Mouse (Mus musculus): ENCODE results near the gene Nfkbiz. TPM values are rescaled to one million over a fixed set of nuclear protein-coding genes. Genes with fewer than 3 reads are reported as not detected.

Gene Nfkbiz
- polyA plus RNA-seq, 1 experiment from 2014 or later = 1.8 TPM

DNA sequence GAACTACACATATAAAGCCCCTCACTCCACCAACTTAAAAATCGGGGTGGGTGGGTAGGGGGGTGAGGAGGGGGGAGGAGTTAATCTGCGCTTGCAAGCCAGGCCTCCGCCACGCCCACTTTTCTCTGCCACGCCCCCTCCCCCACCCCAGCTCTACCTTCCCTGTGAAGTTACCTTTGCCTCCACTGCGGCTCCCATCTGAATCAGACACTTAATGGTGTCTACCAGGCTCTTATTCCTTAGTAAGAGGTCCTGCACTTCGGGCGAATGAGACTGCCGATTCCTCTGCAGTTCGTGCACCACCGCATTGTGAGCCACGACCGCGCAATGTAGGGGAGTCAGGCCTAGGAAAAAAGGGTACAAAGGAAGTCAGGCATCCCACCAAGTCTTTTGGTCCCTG lies 23.2 kb downstream of the Nfkbiz start:
- Histone ChIP-seq H3K36me3 (ENCODE audit: control insufficient read depth, insufficient read depth, low read length) (peaks cover 8% of the 10 kb centered on the region; the same call in 1 of the 2 replicates), H3K9ac (ENCODE audit: low read length) (no peak overlapping the region), H3K27ac (ENCODE audit: low read depth, low read length) (no peak overlapping the region), H3K4me1 (ENCODE audit: control insufficient read depth, insufficient read depth, low read length) (peaks cover under 1% of the 10 kb centered on the region; the same call in 1 of the 2 replicates), H3K27me3 (ENCODE audit: control insufficient read depth, insufficient read depth, low read length) (no peaks in the 10 kb centered on the region), H3K9me3 (ENCODE audit: control insufficient read depth, low read length) (no peaks in the 10 kb centered on the region), H3K4me2 (no peak overlapping the region), H3K4me3 (ENCODE audit: low read depth, low read length) (no peak overlapping the region)
- WGBS = 85% methylated on average over 14 of the region's 14 CpGs
- peak; percentile 21 for DNase-seq (ENCODE audit: low spot score, missing footprints)
- no peak for ATAC-seq (ENCODE audit: low FRiP score)

DNA sequence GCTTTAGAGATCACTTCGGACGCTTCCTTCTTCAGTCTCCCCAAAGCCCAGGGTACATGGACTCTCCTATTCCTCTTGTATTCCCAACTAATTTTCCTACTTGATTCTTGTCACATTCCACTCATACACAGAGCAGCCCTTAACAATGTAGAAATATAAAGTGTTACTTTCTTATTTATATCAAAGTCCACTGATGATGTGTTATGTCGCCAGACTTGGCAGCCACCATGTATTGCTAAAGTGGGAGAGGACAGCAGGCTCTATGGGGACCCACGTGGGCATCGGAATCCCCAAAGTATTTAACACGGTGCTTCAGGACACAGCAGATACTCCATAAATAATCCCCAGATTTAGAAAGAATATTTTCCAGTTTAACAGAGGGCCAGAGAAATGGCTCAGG lies 24.0 kb downstream of the Nfkbiz start:
- Histone ChIP-seq H3K4me2 (no peak overlapping the region), H3K27ac (ENCODE audit: low read depth, low read length) (no peak overlapping the region), H3K27me3 (ENCODE audit: control insufficient read depth, insufficient read depth, low read length) (no peaks in the 10 kb centered on the region), H3K36me3 (ENCODE audit: control insufficient read depth, insufficient read depth, low read length) (peaks cover 8% of the 10 kb centered on the region; the same call in 1 of the 2 replicates), H3K9ac (ENCODE audit: low read length) (no peak overlapping the region), H3K4me1 (ENCODE audit: control insufficient read depth, insufficient read depth, low read length) (no peaks in the 10 kb centered on the region), H3K9me3 (ENCODE audit: control insufficient read depth, low read length) (no peaks in the 10 kb centered on the region), H3K4me3 (ENCODE audit: low read depth, low read length) (no peak overlapping the region)
- no peak for ATAC-seq (ENCODE audit: low FRiP score)
- peak; percentile 73 for DNase-seq (ENCODE audit: low spot score, missing footprints)
- WGBS = 95% methylated on average over 6 of the region's 6 CpGs

DNA sequence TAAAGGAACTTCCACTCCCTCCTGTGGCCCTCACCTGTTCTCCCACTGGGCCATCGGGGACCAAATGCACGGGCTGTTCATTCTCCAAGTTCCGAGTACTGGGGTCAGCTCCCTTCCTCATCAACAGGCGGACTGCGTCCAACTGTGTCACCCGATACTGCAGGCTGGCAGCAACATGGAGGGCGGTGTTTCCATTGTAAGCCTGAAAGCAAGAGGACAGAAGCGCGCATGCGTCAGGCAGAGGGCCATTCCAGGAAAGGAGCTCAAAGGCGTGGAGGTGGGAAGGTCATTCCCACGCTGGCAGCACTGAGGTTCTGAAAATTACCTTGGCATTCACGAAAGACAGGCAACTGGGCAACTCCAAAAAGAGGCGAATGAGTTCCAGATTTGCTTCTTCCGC lies 24.8 kb downstream of the Nfkbiz start:
- ATAC-seq (ENCODE audit: low FRiP score) = no peak
- DNase-seq (ENCODE audit: low spot score, missing footprints) = peak; percentile 79
- peaks cover 8% of the 10 kb centered on the region; the same call in 1 of the 2 replicates for H3K36me3 ChIP-seq (ENCODE audit: control insufficient read depth, insufficient read depth, low read length)

DNA sequence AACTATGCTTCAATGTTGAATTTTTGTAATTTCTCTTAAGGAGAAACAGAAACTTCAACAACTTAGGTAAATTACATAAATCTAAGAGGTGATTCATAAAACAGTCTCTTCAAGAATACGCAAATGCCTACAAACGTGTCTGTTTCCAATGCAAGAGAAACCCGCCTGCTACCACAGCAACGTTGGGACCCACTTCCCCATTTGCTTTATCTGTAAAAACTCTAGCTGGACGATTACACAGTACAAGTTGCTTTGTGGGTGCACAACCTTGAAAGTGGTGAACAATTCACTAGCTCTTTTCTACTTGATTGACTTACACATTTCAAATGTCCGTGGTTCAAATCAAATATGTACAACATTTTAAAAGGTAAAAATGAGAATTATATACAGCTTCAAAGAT lies 26.9 kb downstream of the Nfkbiz start:
- no peak overlapping the region for H3K4me2 ChIP-seq
- no peaks in the 10 kb centered on the region for H3K9me3 ChIP-seq (ENCODE audit: control insufficient read depth, low read length)
- DNase-seq (ENCODE audit: low spot score, missing footprints) = peak; percentile 47
- ATAC-seq (ENCODE audit: low FRiP score) = no peak
- peaks cover 8% of the 10 kb centered on the region; the same call in 1 of the 2 replicates for H3K36me3 ChIP-seq (ENCODE audit: control insufficient read depth, insufficient read depth, low read length)
- no peak overlapping the region for H3K27ac ChIP-seq (ENCODE audit: low read depth, low read length)
- H3K9ac ChIP-seq (ENCODE audit: low read length) = no peak overlapping the region
- no peak overlapping the region for H3K4me3 ChIP-seq (ENCODE audit: low read depth, low read length)
- H3K27me3 ChIP-seq (ENCODE audit: control insufficient read depth, insufficient read depth, low read length) = no peaks in the 10 kb centered on the region
- no peaks in the 10 kb centered on the region for H3K4me1 ChIP-seq (ENCODE audit: control insufficient read depth, insufficient read depth, low read length)
- 90% methylated on average over 6 of the region's 6 CpGs for WGBS

More for the DNA sequence above, 24.8 kb downstream of the Nfkbiz start:
- Histone ChIP-seq H3K4me3 (ENCODE audit: low read depth, low read length) (no peak overlapping the region), H3K9ac (ENCODE audit: low read length) (no peak overlapping the region), H3K9me3 (ENCODE audit: control insufficient read depth, low read length) (no peaks in the 10 kb centered on the region), H3K27me3 (ENCODE audit: control insufficient read depth, insufficient read depth, low read length) (no peaks in the 10 kb centered on the region), H3K4me1 (ENCODE audit: control insufficient read depth, insufficient read depth, low read length) (no peaks in the 10 kb centered on the region), H3K27ac (ENCODE audit: low read depth, low read length) (no peak overlapping the region), H3K4me2 (no peak overlapping the region)
- WGBS = 91% methylated on average over 15 of the region's 15 CpGs

DNA sequence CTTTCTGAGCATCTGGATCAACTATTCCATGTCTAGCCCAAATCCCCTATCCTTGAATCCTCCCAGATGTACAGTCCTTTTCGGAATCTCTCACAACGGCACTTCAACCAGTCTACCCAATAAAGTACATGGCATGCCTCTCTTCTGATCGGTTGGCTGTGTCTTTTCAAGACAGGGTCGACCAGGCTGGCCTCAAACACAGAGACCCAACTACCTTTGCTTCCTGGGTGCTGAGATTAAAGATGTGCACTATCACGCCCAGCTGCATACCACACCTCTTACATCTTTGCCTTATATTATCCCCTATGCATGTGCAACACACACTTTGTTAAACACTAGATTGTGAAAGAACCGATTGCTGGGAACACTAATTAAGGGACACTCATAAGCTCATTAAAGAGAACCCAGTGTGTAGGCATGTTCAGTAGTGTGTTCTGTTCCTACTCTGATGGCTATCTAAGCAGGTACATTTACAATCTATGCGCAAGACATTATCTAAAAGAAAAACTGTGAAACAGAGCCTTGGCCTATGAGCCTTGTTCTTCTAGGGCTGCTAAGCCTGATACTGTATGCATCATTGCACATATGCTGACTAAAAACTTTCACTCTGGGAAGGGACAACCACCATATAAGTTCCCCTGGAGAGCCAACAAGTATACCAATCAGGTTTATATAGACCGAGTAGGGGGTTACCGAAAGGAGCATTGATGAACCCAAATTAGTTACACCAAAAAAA lies 28.8 kb downstream of the Nfkbiz start:
- no peak overlapping the region for H3K9ac ChIP-seq (ENCODE audit: low read length)
- no peak overlapping the region for H3K4me2 ChIP-seq
- peak; percentile 72 for DNase-seq (ENCODE audit: low spot score, missing footprints)
- H3K27ac ChIP-seq (ENCODE audit: low read depth, low read length) = no peak overlapping the region
- no peaks in the 10 kb centered on the region; the same call in 1 of the 2 replicates for H3K36me3 ChIP-seq (ENCODE audit: control insufficient read depth, insufficient read depth, low read length)
- no peaks in the 10 kb centered on the region for H3K9me3 ChIP-seq (ENCODE audit: control insufficient read depth, low read length)
- H3K27me3 ChIP-seq (ENCODE audit: control insufficient read depth, insufficient read depth, low read length) = no peaks in the 10 kb centered on the region
- ATAC-seq (ENCODE audit: low FRiP score) = no peak
- WGBS = 93% methylated on average over 9 of the region's 9 CpGs
- no peak overlapping the region for H3K4me3 ChIP-seq (ENCODE audit: low read depth, low read length)
- no peaks in the 10 kb centered on the region for H3K4me1 ChIP-seq (ENCODE audit: control insufficient read depth, insufficient read depth, low read length)

DNA sequence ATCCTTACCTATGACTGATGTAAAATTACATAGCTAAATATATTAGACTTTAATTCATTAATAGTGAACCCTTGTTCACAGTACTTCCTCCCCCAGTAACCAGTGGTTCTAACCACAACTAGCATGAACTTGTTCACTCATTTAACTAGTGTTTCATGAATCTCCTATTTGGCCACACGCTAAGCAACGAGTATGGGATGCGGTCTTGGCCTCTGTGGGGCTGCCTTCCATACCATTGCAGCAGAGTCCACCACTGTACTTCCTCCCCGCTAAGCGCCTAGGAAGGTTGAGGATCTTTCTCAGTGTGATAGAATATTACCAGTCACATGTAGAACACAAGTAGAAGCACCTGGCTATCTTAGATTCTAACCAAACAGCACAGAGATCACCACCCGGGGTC lies 29.4 kb downstream of the Nfkbiz start:
- no peaks in the 10 kb centered on the region for H3K27me3 ChIP-seq (ENCODE audit: control insufficient read depth, insufficient read depth, low read length)
- H3K9ac ChIP-seq (ENCODE audit: low read length) = no peak overlapping the region
- no peak overlapping the region for H3K4me3 ChIP-seq (ENCODE audit: low read depth, low read length)
- no peak overlapping the region for H3K4me2 ChIP-seq
- 90% methylated on average over 6 of the region's 6 CpGs for WGBS
- DNase-seq (ENCODE audit: low spot score, missing footprints) (peak; percentile 64), ATAC-seq (ENCODE audit: low FRiP score) (no peak)
- H3K9me3 ChIP-seq (ENCODE audit: control insufficient read depth, low read length) = no peaks in the 10 kb centered on the region
- no peaks in the 10 kb centered on the region for H3K4me1 ChIP-seq (ENCODE audit: control insufficient read depth, insufficient read depth, low read length)
- no peak overlapping the region for H3K27ac ChIP-seq (ENCODE audit: low read depth, low read length)
- H3K36me3 ChIP-seq (ENCODE audit: control insufficient read depth, insufficient read depth, low read length) = no peaks in the 10 kb centered on the region

DNA sequence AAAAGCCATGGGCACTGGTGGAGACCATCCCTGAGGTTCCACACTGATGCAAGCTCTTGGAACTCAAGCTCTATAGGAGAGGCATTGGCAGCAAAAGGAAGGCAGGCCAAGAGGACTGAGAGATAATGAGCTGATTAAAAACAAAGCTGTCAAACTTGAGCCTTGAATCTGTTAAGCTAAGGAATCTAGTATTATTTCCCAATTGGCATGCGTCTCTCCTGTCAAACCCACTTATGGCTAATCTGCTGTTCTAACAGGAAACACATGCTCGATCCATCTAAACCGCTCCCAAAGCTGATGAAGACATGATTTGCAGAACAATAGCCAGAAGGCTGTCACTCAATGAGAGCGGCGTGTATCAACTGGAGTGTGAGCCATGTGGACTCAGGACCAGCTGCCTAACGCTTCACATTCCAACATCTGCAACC lies 31.2 kb downstream of the Nfkbiz start:
- Histone ChIP-seq H3K4me1 (ENCODE audit: control insufficient read depth, insufficient read depth, low read length) (no peaks in the 10 kb centered on the region), H3K27ac (ENCODE audit: low read depth, low read length) (no peak overlapping the region), H3K27me3 (ENCODE audit: control insufficient read depth, insufficient read depth, low read length) (no peaks in the 10 kb centered on the region), H3K9me3 (ENCODE audit: control insufficient read depth, low read length) (no peaks in the 10 kb centered on the region), H3K9ac (ENCODE audit: low read length) (no peak overlapping the region), H3K4me3 (ENCODE audit: low read depth, low read length) (no peak overlapping the region), H3K4me2 (no peak overlapping the region), H3K36me3 (ENCODE audit: control insufficient read depth, insufficient read depth, low read length) (no peaks in the 10 kb centered on the region)
- ATAC-seq (ENCODE audit: low FRiP score) (peak; percentile 54; the same call in 1 of the 2 replicates), DNase-seq (ENCODE audit: low spot score, missing footprints) (peak; percentile 80)
- 42% methylated on average over 6 of the region's 6 CpGs for WGBS

DNA sequence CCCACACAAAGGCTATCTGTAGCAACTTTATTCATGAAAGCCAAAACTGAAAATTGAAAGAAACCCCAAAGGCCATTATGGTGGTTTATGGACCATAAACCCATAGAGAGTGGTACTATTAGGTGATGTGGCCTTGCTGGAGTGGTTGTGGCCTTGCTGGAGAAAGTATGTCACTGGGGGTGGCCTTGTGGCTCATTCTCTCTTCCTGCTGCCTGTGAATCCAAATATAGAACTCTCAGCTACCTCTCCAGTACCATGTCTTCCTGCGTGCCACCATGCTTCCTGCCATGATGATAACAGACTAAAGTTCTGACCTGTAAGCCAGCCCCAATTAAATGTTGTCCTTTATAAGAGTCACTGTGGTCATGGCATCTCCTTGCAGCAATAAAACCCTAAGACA lies 33.9 kb downstream of the Nfkbiz start:
- H3K4me1 ChIP-seq (ENCODE audit: control insufficient read depth, insufficient read depth, low read length) = no peaks in the 10 kb centered on the region
- whole genome bisulfite sequencing = 96% methylated on average over 1 of the region's 1 CpGs

DNA sequence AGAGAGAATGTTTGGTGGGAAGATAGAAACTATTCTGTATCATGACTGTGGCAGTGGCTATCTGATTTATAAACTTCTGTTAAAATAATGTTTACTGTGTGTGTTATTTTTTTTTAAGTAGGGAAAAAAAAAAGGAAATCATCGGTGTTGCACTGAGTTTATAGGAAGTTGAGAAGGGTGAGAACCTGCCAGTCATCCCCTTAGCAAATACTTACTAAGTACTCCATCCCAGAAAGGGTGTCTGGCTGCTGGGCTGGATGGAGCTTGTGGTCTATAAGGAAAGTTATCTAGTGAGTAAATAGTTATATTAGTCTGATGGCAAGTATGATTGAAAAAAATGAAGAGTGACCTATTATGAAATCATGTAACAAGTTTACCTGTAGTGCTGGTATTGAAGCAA lies 37.1 kb downstream of the Nfkbiz start:
- WGBS = 93% methylated on average over 1 of the region's 1 CpGs
- ATAC-seq (ENCODE audit: low FRiP score) (no peak), DNase-seq (ENCODE audit: low spot score, missing footprints) (peak; percentile 23)
- no peaks in the 10 kb centered on the region for H3K4me1 ChIP-seq (ENCODE audit: control insufficient read depth, insufficient read depth, low read length)
- no peak overlapping the region for H3K27ac ChIP-seq (ENCODE audit: low read depth, low read length)
- H3K9me3 ChIP-seq (ENCODE audit: control insufficient read depth, low read length) = no peaks in the 10 kb centered on the region
- H3K4me2 ChIP-seq = no peak overlapping the region
- H3K9ac ChIP-seq (ENCODE audit: low read length) = no peak overlapping the region
- no peaks in the 10 kb centered on the region for H3K36me3 ChIP-seq (ENCODE audit: control insufficient read depth, insufficient read depth, low read length)
- no peaks in the 10 kb centered on the region for H3K27me3 ChIP-seq (ENCODE audit: control insufficient read depth, insufficient read depth, low read length)
- H3K4me3 ChIP-seq (ENCODE audit: low read depth, low read length) = no peak overlapping the region

More for the DNA sequence above, 33.9 kb downstream of the Nfkbiz start:
- H3K27ac ChIP-seq (ENCODE audit: low read depth, low read length) = no peak overlapping the region
- H3K36me3 ChIP-seq (ENCODE audit: control insufficient read depth, insufficient read depth, low read length) = no peaks in the 10 kb centered on the region
- no peak overlapping the region for H3K9ac ChIP-seq (ENCODE audit: low read length)
- no peaks in the 10 kb centered on the region for H3K9me3 ChIP-seq (ENCODE audit: control insufficient read depth, low read length)
- no peaks in the 10 kb centered on the region for H3K27me3 ChIP-seq (ENCODE audit: control insufficient read depth, insufficient read depth, low read length)
- no peak overlapping the region for H3K4me2 ChIP-seq
- no peak overlapping the region for H3K4me3 ChIP-seq (ENCODE audit: low read depth, low read length)
- ATAC-seq (ENCODE audit: low FRiP score) (no peak), DNase-seq (ENCODE audit: low spot score, missing footprints) (no peak)
